Mouse (Mus musculus) neural tube, embryonic 14.5 days (tissue): ENCODE measurements around the gene Mtmr6. TPM values are rescaled to one million over a fixed set of nuclear protein-coding genes. Genes with fewer than 3 reads are reported as not detected.

ENCODE experiments used
- ATAC-seq: fragments of 200-750 bp; cut with Nextera tagmentation; 2 replicates; pipeline ENCODE4 v1.8.0; 2017; ENCODE audit warnings: low read depth, mild to moderate bottlenecking, moderate TSS enrichment, moderate library complexity
- H3K27ac ChIP-seq: fragments of 300-500 bp; sonication (generic); 2 replicates; pipeline ENCODE4 v1.5.1; 2014; ENCODE audit warnings: low read depth, mild to moderate bottlenecking, control low read depth, low read length, moderate library complexity, mixed read lengths
- H3K27me3 ChIP-seq: fragments of 300-500 bp; sonication (generic); 2 replicates; pipeline ENCODE4 v1.6.1; 2014; ENCODE audit warnings: low read length; ENCODE audit not compliant: control insufficient read depth, insufficient read depth
- H3K36me3 ChIP-seq: fragments of 300-500 bp; sonication (generic); 2 replicates; pipeline ENCODE4 v1.6.1; 2014; ENCODE audit warnings: low read length, mixed read lengths; ENCODE audit not compliant: control insufficient read depth, insufficient read depth
- H3K4me1 ChIP-seq: fragments of 300-500 bp; sonication (generic); 2 replicates; pipeline ENCODE4 v1.6.1; 2014; ENCODE audit warnings: low read length; ENCODE audit not compliant: control insufficient read depth, insufficient read depth
- H3K4me2 ChIP-seq: fragments of 300-500 bp; sonication (generic); 2 replicates; pipeline ENCODE4 v1.6.1; 2014; ENCODE audit warnings: mild to moderate bottlenecking, low read depth, low read length, control low read depth
- H3K4me3 ChIP-seq: fragments of 300-500 bp; sonication (generic); 2 replicates; pipeline ENCODE4 v1.5.1; 2014; ENCODE audit warnings: low read depth, low read length, control low read depth, mixed read lengths
- H3K9ac ChIP-seq: fragments of 300-500 bp; sonication (generic); replicated peaks from 2 replicates; pipeline ENCODE4 v1.6.1; 2014; ENCODE audit warnings: low read depth, mild to moderate bottlenecking, control low read depth, low read length, mixed read lengths
- H3K9me3 ChIP-seq: fragments of 300-500 bp; sonication (generic); 2 replicates; pipeline ENCODE4 v1.6.1; 2016; ENCODE audit warnings: low read length; ENCODE audit not compliant: control insufficient read depth
- WGBS: fragments of 180-500 bp; shearing (Covaris S2); extraction: QIAGEN DNeasy Blood & Tissue Kit; methylation state at CpG from one replicate; pipeline ENCODE4 v1.1.7; 2014; 5-methylcytosine and 5-hydroxymethylcytosine counted together
- polyA plus RNA-seq: library from polyadenylated mRNA; unstranded; fragments of >200 nt; fragmentation: Nextera tagmentation; extraction: Ambion mirVana; gene quantifications from 2 replicates; pipeline ENCODE4 v1.2.1, GENCODE M21; 2014

The Mtmr6 gene
- polyA plus RNA-seq, 1 experiment from 2014 or later: 57.9 TPM

DNA sequence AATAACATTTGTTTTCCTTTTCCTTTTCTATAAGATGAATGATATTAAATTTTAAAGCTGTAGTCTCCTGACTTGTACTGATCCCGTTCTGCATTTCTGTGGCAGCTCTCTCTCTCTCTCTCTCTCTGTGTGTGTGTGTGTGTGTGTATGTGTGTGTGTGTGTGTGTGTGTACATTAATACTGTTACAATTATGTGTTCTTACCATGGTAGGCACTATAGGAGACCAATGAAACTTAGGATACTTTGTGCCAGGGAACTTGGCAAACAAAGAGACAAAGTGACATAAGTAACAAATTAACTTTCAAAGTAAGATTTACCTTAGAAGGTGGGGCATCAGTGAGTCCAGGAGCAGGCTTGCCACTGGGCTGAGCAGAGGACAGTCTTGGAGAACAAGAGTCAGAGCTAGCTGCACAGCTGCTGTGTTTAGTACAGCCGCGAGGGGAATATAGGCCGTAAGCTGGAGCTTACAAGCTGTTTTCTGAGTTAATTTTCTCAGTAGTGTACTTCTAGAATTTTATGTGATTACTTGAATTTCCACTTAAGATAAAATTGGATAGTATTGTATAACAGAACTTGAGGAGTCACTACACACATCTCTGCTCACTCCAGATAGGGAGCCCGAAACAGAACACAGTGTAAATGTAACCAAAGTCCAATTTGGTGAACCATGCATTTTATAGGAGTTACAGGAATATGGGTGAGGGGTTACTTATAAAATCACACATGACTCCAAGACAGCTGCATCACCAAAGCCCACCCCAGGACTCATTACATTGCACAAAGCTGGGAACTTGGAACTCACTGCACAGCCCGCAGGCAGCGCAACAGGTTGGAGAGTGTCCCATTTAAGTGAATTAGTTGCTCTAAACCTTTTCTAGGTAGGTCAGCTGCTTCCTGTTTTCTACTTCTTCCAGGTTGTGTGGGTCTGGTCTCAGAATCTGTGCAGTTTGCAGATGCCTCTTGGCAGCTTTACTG is 10.6 kb downstream of the Mtmr6 start:
- Histone ChIP-seq H3K27ac (no peak overlapping the region), H3K4me2 (no peak overlapping the region), H3K9me3 (no peaks in the 10 kb centered on the region), H3K36me3 (no peaks in the 10 kb centered on the region), H3K9ac (no peak overlapping the region), H3K4me1 (no peaks in the 10 kb centered on the region), H3K4me3 (no peak overlapping the region), H3K27me3 (no peaks in the 10 kb centered on the region)
- ATAC-seq: no peak
- 93% methylated on average over 7 of the region's 7 CpGs for WGBS

DNA sequence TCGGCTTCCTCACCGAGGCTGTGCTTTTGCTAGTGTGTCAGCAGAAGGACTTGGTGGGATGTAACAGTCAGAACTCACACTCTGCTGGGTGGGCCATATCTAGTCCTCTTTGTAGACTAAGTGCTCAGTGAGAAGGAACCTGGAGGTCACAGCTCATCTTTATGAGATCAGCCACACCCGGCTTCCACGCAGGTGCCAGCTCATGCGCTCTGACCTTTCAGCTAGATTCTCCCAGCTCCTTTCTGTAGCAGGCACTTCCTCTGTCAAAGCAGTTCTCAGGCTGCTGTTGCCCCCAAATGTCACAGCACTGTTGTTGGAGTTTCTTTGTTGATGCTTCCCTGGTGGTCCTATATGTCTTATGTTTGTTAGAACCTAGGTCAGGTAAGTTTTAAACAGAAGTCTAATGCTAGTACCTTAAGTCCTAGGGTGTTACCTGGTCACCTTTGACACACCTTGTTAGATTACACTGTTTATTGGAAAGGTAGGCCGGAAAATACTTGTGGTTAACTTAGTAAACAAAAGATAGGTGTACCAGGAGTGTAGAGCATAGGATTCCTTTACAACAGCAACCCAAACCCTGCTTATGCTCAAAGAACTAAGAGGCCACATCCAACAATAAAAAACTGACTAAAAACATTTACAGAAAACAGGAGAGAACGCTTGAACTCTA is 21.3 kb downstream of the Mtmr6 start:
- H3K9ac ChIP-seq: no peak overlapping the region
- H3K36me3 ChIP-seq: peaks cover 10% of the 10 kb centered on the region; the same call in 1 of the 2 replicates
- H3K4me3 ChIP-seq: no peak overlapping the region
- H3K9me3 ChIP-seq: no peaks in the 10 kb centered on the region
- ATAC-seq: no peak
- WGBS: 95% methylated on average over 7 of the region's 7 CpGs
- H3K4me1 ChIP-seq: no peaks in the 10 kb centered on the region
- H3K27me3 ChIP-seq: no peaks in the 10 kb centered on the region
- no peak overlapping the region for H3K4me2 ChIP-seq
- no peak overlapping the region for H3K27ac ChIP-seq

DNA sequence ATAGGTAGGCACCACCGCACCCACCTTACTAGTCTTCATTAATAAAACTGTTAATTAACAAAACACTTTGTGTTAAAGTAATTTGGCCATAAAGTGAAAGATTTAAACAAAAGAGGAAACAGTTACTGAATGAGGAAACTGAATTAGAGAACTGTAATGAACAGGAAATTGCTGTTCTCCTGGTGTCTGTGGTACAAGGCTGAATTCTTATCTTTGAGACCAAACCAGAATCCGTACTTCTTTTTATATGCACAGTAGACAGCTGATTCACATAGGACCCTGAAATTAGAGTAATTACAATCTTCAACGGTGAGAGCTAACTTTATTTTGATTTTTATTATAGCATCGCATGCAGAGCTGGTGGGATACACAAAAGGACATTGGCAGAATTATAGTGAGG is 25.3 kb downstream of the Mtmr6 start:
- Histone ChIP-seq H3K9me3 (no peaks in the 10 kb centered on the region), H3K27ac (no peak overlapping the region), H3K4me2 (no peak overlapping the region), H3K27me3 (no peaks in the 10 kb centered on the region), H3K36me3 (0 out of 2 replicates have a peak, but pooled peaks cover 8% of the 10 kb centered on the region), H3K4me3 (no peak overlapping the region), H3K9ac (no peak overlapping the region), H3K4me1 (no peaks in the 10 kb centered on the region)
- ATAC-seq: no peak
- WGBS: 89% methylated on average over 4 of the region's 4 CpGs

DNA sequence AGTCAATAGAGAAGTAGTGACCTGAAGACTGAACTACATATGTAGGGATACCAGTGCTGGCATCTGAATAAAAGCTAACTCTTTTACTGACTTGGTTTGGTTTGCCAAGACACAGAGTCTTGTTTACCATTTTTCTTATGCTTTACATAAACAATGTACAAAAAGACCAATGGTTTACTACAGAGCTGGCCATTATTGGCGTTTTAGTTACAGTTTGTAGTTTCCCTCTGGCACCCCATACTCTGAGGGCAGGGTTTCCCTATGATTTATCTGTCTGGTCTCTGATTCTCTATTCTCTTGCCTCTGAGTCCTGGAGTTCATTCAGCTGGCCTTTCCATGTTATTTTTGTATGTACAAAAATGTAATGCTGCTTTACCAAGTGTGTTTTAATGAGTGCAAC is 30.5 kb downstream of the Mtmr6 start:
- Histone ChIP-seq H3K27ac (no peak overlapping the region), H3K4me2 (no peak overlapping the region), H3K9ac (no peak overlapping the region), H3K9me3 (no peaks in the 10 kb centered on the region), H3K36me3 (peaks cover 13% of the 10 kb centered on the region; the same call in 1 of the 2 replicates), H3K4me3 (no peak overlapping the region), H3K4me1 (no peaks in the 10 kb centered on the region), H3K27me3 (no peaks in the 10 kb centered on the region)
- WGBS: 89% methylated on average over 1 of the region's 1 CpGs
- no peak for ATAC-seq

DNA sequence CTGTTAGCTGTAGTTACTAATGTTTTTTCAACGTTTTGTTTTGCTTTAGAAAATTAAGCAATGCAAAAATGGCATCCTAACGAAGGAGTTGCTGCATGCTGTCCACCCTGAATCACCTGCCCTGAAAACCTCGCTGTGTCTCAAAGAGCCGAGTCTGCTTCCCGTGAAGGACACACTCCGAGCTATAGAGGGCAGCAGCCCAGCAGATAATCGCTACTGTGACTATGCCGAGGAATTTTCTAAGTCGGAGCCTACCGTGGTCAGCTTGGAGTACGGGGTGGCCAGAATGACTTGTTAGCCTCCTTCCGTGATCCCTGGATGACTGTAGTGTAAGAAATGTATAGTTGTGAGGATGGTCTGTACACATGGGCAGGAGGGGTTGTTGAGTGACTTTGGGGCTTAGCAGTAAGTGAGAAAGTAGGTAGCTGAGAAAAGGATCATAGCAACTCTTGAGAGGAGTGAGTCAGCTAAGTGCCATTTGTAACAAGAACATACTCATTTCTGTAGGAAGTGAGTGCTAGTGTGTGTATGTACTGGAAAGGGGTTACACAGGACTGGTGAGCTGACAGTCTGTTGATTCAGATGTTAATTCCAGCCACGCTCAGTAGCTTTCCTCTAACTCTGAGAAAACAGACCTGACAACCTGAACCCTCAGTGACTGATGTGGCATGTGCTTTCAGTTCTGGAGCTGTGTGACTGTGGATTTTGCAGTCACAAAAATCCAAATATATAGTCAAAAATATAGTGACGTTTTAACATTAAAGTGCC is 35.4 kb downstream of the Mtmr6 start:
- Histone ChIP-seq H3K4me2 (no peak overlapping the region), H3K27ac (no peak overlapping the region), H3K4me3 (no peak overlapping the region), H3K9me3 (no peaks in the 10 kb centered on the region), H3K27me3 (no peaks in the 10 kb centered on the region), H3K36me3 (peaks cover 21% of the 10 kb centered on the region; the same call in 1 of the 2 replicates), H3K4me1 (no peaks in the 10 kb centered on the region), H3K9ac (no peak overlapping the region)
- no peak for ATAC-seq
- 75% methylated on average over 14 of the region's 14 CpGs for WGBS

DNA sequence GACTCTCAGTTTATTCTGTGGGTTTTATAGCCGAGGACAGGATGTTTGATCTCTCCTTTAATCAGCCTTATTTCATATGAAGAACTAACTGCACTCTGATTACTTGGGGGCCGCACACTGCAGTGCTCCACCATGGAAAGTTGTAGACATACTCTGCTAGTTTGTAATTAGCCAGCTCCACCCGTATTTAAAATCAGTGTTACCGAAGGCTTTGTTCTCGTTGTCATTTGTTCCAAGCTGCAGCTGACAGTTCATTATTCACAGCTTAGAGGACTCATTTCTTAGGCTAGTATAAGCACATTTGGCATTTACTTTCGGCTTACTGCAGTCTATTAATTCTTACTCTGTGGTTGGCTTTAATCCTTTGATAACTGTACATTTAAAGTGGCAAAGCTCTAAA is 36.0 kb downstream of the Mtmr6 start:
- no peak overlapping the region for H3K27ac ChIP-seq
- ATAC-seq: no peak

DNA sequence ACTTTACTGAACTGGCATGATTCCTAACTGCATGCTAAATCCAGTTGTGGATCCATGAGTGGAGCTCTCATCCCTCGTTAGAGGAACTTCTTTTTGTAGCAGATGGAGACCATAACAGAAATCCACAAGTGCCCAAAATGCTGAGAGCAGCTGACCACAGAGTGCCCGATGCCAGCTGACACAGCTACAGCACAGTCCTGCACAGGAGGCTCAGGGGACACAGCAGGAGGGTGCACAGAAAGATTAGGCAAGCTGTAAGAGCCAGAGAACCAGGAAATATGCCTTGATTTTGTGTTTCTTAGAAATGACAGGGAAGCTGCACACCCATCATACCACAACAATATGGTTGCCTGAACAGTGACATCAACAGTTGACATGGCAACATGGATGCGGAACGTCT is 37.4 kb downstream of the Mtmr6 start:
- Histone ChIP-seq H3K9me3 (no peaks in the 10 kb centered on the region), H3K9ac (no peak overlapping the region), H3K27me3 (no peaks in the 10 kb centered on the region), H3K27ac (no peak overlapping the region), H3K4me3 (no peak overlapping the region), H3K4me1 (no peaks in the 10 kb centered on the region), H3K4me2 (no peak overlapping the region), H3K36me3 (peaks cover 19% of the 10 kb centered on the region; the same call in 1 of the 2 replicates)
- no peak for ATAC-seq
- 74% methylated on average over 4 of the region's 4 CpGs for WGBS

More for the DNA sequence above, 36.0 kb downstream of the Mtmr6 start:
- no peaks in the 10 kb centered on the region for H3K27me3 ChIP-seq
- H3K4me3 ChIP-seq: no peak overlapping the region
- H3K4me2 ChIP-seq: no peak overlapping the region
- H3K4me1 ChIP-seq: no peaks in the 10 kb centered on the region
- WGBS: 61% methylated on average over 6 of the region's 6 CpGs
- no peak overlapping the region for H3K9ac ChIP-seq
- H3K9me3 ChIP-seq: no peaks in the 10 kb centered on the region
- H3K36me3 ChIP-seq: peaks cover 21% of the 10 kb centered on the region; the same call in 1 of the 2 replicates

DNA sequence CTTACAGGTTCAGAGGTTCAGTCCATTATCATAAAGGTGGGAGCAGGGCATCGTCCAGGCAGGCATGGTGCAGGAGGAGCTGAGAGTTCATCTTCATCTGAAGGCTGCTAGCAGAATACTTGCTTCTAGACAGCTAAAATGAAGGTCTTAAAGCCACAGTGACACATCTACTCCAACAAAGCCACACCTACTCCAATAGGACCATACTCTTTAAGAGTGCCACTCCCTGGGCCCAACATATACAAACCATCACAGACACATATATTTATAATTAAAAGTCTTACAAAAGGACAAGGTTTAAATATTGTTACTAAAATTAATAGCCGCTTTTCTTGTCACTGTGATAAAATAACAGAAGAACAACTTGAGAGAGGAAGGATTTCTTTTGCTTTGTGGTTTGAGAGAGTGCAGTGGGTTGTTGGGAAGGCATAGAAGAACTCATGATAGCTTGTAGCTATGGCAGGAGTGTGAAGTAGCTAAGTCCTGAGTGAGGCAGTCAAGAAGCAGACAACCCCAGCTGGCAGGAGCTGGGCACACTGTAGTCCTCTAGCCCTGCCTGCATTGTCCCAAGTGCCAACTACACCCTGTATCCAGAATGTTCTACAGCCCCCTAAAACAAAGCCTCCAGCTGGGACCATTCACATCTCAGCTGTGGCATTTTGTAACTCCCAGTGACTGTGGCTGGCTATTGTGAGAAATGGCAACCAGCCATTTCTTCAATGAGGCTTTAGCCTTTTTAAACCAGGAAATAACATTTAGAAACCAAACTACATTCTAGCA is 39.6 kb downstream of the Mtmr6 start:
- Histone ChIP-seq H3K36me3 (peaks cover 15% of the 10 kb centered on the region; the same call in 1 of the 2 replicates), H3K4me3 (no peak overlapping the region), H3K4me1 (no peaks in the 10 kb centered on the region), H3K9me3 (no peaks in the 10 kb centered on the region), H3K9ac (no peak overlapping the region), H3K4me2 (no peak overlapping the region), H3K27ac (no peak overlapping the region), H3K27me3 (no peaks in the 10 kb centered on the region)
- 92% methylated on average over 2 of the region's 2 CpGs for WGBS
- peak; percentile 38; the same call in 1 of the 2 replicates for ATAC-seq
